Mouse (Mus musculus): Measurements from ENCODE around the gene Iqcf1. TPM values are rescaled to one million over a fixed set of nuclear protein-coding genes. Genes with fewer than 3 reads are reported as not detected.

The Iqcf1 gene
- total RNA-seq, 2 experiments from 2014 or later: not detected

- no peak for ATAC-seq (replicated peaks; ENCODE audit: low FRiP score, poor library complexity, severe bottlenecking)
Measured at GRCm38 (mm10) chr9:106463122-106464063, 36.4 kb upstream of the Iqcf1 start.

GRCm38 (mm10) chr9:106464751-106465541 is 34.8 kb upstream of the Iqcf1 start:
- 0 out of 2 replicates have a peak, but pooled peaks have one; percentile 25 for ATAC-seq (replicated peaks; ENCODE audit: low FRiP score, poor library complexity, severe bottlenecking)

GRCm38 (mm10) chr9:106465571-106466200 is 34.1 kb upstream of the Iqcf1 start, which contains the start of gene Gpr62:
Gene Gpr62, minus strand, starts transcription at chr9:106465938.
- ATAC-seq (replicated peaks; ENCODE audit: low FRiP score, poor library complexity, severe bottlenecking): no peak

GRCm38 (mm10) chr9:106466721-106467120 is 33.0 kb upstream of the Iqcf1 start:
- ATAC-seq (replicated peaks; ENCODE audit: low FRiP score, poor library complexity, severe bottlenecking): no peak

- ATAC-seq (replicated peaks; ENCODE audit: low FRiP score, poor library complexity, severe bottlenecking): no peak
Measured at GRCm38 (mm10) chr9:106467746-106468145, 32.0 kb upstream of the Iqcf1 start.

- no peak for ATAC-seq (replicated peaks; ENCODE audit: low FRiP score, poor library complexity, severe bottlenecking)
Measured at GRCm38 (mm10) chr9:106469317-106469716, 30.4 kb upstream of the Iqcf1 start.

GRCm38 (mm10) chr9:106469776-106470175 is 30.0 kb upstream of the Iqcf1 start:
- ATAC-seq (replicated peaks; ENCODE audit: low FRiP score, poor library complexity, severe bottlenecking): no peak

GRCm38 (mm10) chr9:106470991-106471750 is 28.6 kb upstream of the Iqcf1 start:
- no peak for ATAC-seq (replicated peaks; ENCODE audit: low FRiP score, poor library complexity, severe bottlenecking)

GRCm38 (mm10) chr9:106471892-106472291 is 27.9 kb upstream of the Iqcf1 start:
- ATAC-seq (replicated peaks; ENCODE audit: low FRiP score, poor library complexity, severe bottlenecking): no peak

- ATAC-seq (replicated peaks; ENCODE audit: low FRiP score, poor library complexity, severe bottlenecking): no peak
Measured at GRCm38 (mm10) chr9:106472321-106472720, 27.4 kb upstream of the Iqcf1 start.

GRCm38 (mm10) chr9:106473081-106473752 is 26.6 kb upstream of the Iqcf1 start:
- ATAC-seq (replicated peaks; ENCODE audit: low FRiP score, poor library complexity, severe bottlenecking): no peak

GRCm38 (mm10) chr9:106473753-106474105 is 26.0 kb upstream of the Iqcf1 start:
- ATAC-seq (replicated peaks; ENCODE audit: low FRiP score, poor library complexity, severe bottlenecking): no peak

- ATAC-seq (replicated peaks; ENCODE audit: low FRiP score, poor library complexity, severe bottlenecking): no peak
Measured at GRCm38 (mm10) chr9:106474456-106474855, 25.3 kb upstream of the Iqcf1 start.

- no peak for ATAC-seq (replicated peaks; ENCODE audit: low FRiP score, poor library complexity, severe bottlenecking)
Measured at GRCm38 (mm10) chr9:106475046-106475445, 24.7 kb upstream of the Iqcf1 start.

GRCm38 (mm10) chr9:106475663-106476001 is 24.1 kb upstream of the Iqcf1 start, which contains the start of gene Rrp9:
Gene Rrp9, plus strand, starts transcription at chr9:106475963.
- no peak for ATAC-seq (replicated peaks; ENCODE audit: low FRiP score, poor library complexity, severe bottlenecking)

GRCm38 (mm10) chr9:106476002-106476923 is 23.5 kb upstream of the Iqcf1 start:
- no peak for ATAC-seq (replicated peaks; ENCODE audit: low FRiP score, poor library complexity, severe bottlenecking)

- peak; percentile 95 for ATAC-seq (replicated peaks; ENCODE audit: low FRiP score, poor library complexity, severe bottlenecking)
Measured at GRCm38 (mm10) chr9:106476924-106477484, 22.8 kb upstream of the Iqcf1 start, which contains the start of gene Parp3. Gene Parp3, minus strand, starts transcription at chr9:106476949.

- no peak for ATAC-seq (replicated peaks; ENCODE audit: low FRiP score, poor library complexity, severe bottlenecking)
Measured at GRCm38 (mm10) chr9:106477649-106478048, 22.1 kb upstream of the Iqcf1 start.

Data from erythroid progenitor cell, adult 5-6 weeks (primary cell).